Mouse (Mus musculus): ENCODE data around the gene Scnm1. TPM values are rescaled to one million over a fixed set of nuclear protein-coding genes. Genes with fewer than 3 reads are reported as not detected.
A peak's percentile ranks its signal among the peaks of the same experiment; 100 is the strongest.
"Not testable (repeated sequence)": the region's sequence is repeated elsewhere in the genome, so short reads cannot be mapped to it uniquely, and the experiment has no call there.

Scnm1 gene
- total RNA-seq, 2 experiments from 2014 or later: 45.8 to 66.0 TPM

DNA sequence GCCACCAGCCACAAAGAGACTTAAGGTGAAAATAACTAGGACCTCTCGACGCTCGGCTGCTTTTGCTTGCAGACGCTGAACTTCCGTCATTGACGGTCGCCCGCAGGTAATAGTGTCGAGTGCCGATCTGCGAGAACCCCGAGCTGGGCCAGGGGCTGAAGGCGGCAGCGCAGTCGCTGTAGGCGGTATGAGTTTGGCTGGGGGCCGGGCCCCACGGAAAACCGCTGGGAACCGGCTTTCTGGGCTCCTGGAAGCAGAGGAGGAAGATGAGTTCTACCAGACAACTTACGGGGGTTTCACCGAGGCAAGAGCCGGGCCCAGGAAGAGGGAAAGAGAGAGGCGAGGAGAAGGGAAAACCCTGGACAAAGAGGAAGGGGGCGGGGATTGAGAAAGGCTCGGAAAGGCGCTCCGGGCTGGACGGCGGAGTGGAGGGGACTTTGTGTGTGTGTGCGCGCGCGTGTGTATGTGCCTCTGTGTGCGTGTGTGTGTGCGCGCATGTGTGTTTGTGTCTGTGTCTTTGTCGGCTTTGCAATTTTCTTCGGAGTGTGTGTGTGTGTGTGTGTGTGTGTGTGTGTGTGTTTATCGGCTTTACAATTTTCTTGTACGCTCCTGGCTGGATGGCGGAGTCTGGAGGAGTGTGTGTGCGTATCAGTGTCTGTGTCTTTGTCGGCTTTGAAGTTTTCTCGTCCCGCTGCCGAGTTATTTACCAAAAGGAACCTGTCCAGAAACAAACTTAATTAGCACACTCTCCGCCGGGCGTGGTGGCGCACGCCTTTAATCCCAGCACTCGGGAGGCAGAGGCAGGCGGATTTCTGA is 22.7 kb downstream of the Scnm1 start, which contains the start of gene Vps72:
Gene Vps72 (plus strand): TSS at position 112 of the 816 bp plus-strand sequence.
- peak; percentile 84 for ATAC-seq (replicated peaks; ENCODE audit: poor library complexity)

DNA sequence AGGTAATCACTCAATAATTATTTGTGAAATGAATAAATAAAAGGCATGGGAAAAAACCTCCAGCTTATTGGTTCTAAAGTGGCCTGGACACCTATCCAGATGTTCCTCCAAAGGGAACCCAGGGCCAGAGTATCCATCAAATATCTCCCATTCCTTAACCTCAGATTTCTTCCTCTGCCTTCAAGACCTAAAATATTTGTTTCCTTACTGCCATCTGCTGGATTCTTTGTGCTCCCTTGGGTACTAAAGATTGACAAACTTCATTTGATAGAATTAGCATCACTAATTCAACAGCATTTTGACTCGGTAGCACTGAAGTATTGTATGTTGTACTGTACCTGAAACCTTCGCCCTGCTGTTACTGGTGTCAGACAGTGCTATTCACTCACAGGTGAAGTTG is 25.9 kb downstream of the Scnm1 start:
- ATAC-seq (replicated peaks; ENCODE audit: poor library complexity): no peak

DNA sequence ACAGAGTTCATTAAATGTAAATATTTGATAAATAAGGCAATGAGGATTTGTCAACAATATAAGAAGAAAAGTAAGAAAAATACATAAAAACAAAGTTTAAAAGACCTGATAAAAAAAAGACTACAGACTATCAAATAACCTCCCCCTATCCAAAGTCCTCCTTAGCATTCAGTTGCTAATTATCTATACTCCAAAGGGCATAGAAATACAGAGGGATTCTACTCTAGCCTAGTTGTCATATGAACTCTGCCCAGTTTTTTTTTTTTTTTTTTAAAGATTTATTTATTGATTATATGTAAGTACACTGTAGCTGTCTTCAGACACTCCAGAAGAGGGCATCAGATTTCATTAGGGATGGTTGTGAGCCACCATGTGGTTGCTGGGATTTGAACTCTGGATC is 26.5 kb downstream of the Scnm1 start:
- ATAC-seq (replicated peaks; ENCODE audit: poor library complexity): not testable (repeated sequence)

DNA sequence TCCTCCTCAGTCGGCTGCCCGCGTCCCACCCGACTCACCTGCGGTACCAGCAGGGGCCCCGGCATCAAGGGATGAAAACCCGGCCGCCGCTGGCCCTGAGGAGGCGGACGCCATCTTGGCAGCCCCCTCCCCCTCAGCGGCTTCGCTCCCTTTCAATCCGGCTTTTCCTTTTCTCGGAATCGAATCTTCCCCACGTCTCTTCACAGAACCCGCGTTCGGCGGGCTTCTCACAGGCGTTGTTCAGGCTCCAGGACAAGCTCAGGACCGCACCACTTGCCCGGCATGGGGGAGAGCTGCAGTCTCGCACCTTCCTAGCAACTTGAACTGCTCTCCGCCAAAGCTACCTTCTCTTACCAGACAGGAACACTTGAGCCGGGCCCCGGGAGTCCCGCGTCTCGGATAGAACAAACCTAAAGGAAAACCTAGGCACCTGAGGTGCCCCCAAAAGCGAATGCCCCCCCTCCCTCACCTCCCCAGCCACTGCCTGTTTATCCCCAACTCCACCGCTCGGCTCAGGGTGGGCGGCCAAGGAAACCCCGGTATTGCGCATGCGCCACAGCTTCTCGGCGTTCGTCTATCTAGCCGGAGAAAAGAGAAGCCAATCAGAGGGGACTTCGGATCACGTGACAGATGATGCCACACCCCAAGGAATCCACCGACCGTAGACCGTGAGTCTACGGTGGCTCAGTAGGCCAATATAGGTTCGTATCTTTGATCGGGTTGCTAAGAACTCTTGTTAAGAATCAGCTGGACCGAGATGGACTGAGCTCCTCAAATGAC is 27.3 kb downstream of the Scnm1 start, which contains the start of gene Pip5k1a:
Gene Pip5k1a (minus strand): TSS at position 593 of the 780 bp plus-strand sequence.
- ATAC-seq (replicated peaks; ENCODE audit: poor library complexity): peak; percentile 73

DNA sequence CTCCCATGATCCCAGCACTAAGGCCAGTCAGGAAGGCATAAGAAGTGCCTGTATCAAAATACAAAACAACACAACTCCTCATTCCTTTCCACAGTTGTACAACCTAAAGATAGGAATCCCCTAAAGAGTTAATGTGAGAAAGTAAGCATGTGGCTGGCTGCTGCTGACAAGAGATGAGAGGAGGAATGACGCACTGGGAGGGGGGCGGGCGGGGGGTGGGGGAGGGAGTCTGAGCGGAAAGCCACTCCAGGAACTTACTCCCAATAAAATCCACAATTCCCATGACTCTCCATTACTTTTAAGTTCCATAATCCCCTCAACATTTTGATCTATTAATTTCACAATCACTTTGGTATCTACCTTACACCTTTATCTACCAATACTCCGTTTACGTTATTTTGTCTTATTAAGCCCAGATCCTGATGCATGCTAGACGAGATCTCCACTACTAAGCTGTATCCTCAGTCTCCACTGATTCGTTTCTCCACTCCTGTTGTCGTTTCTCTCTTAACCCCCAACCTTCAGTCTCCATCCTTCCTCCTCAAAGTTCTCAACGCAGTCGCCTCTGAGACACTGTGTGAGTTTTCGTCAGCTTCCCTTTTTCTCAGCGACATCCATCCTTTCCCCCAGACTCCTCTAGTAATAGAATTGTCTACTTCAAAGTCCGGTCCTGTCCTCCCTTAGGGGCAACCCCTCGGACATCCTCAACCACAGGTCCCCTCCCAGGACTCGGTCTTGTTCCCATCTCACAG is 28.0 kb downstream of the Scnm1 start:
- peak; percentile 35; the same call in 1 of the 2 replicates for ATAC-seq (replicated peaks; ENCODE audit: poor library complexity)

DNA sequence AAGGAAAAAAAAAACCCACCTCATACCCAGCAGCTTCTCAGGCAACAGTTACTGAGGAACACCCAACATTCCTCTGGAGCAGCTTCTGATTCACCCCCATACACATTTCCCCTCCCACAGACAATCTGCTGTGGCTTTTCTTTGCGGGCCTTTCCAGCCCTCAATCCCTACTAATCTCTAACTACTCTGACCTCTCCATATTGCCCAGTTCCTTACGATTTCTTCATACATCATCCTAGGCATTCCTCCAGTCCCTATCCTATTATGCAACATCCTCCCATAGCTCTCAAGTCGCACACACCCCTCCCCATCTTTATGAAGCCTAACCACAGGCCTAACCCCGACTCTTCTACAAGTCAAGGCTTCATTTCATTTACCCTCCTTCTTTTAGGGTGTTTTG is 28.7 kb downstream of the Scnm1 start:
- no peak for ATAC-seq (replicated peaks; ENCODE audit: poor library complexity)

DNA sequence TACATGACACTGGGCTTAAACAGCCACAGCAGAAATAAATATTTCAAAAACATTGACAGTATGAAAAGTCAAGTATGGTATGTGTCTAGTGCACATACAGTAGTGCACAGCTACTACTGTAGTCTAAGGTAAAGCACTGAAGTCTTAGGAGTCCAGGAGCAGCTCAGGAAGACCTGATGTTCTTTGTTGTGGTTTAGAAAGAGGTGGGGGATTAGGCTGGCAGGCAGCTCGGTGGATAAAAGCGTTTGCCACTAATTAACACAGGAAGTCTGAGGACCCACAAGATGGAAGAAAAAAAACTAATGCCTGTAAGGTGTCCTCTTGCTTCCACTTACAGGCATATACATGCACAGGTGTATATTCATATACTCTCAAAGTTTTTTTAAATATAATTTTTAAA is 33.0 kb downstream of the Scnm1 start:
- ATAC-seq (replicated peaks; ENCODE audit: poor library complexity): no peak

DNA sequence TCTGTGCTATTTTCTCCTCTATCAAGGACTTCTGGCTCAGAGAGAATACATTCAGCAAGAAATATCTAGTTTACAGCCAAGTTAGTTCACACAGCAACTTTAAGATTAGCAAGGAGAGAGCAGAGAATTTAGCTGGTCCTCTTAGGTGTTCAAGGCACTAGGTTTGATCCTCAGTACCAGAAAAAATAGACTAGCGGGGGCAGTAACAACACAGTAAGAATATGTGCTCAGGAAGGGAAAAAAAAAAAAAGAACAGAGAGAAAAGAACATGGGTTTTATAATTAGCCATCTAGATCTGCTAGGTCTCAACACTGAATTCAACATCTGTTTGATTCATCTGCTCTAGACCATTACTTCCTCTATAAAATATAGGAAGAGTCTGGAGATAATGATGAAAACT is 45.7 kb downstream of the Scnm1 start:
- ATAC-seq (replicated peaks; ENCODE audit: poor library complexity): no peak

Other genes with a start within 250 kb of the Scnm1 start
- 341 and 364 TPM in 2 replicates for gene Psmb4, start 247.1 kb downstream of the Scnm1 start, total RNA-seq (2015)
- gene Psmb4, start 247.1 kb downstream of the Scnm1 start, total RNA-seq (2017): 196 and 240 TPM in 2 replicates
- 27.3 and 28.8 TPM in 2 replicates for gene Selenbp1, start 201.0 kb downstream of the Scnm1 start, total RNA-seq (2015)
- gene Selenbp1, start 201.0 kb downstream of the Scnm1 start, total RNA-seq (2017): 28.2 and 38.5 TPM in 2 replicates
- gene Rfx5, start 179.9 kb downstream of the Scnm1 start, total RNA-seq (2015): 18.0 and 20.3 TPM in 2 replicates
- gene Rfx5, start 179.9 kb downstream of the Scnm1 start, total RNA-seq (2017): 16.2 and 20.3 TPM in 2 replicates
- 21.2 and 23.5 TPM in 2 replicates for gene Pi4kb, start 159.3 kb downstream of the Scnm1 start, total RNA-seq (2015)
- 24.0 and 24.5 TPM in 2 replicates for gene Pi4kb, start 159.3 kb downstream of the Scnm1 start, total RNA-seq (2017)
- 15.8 and 21.5 TPM in 2 replicates for gene Zfp687, start 118.6 kb downstream of the Scnm1 start, total RNA-seq (2015)
- 19.6 and 21.3 TPM in 2 replicates for gene Zfp687, start 118.6 kb downstream of the Scnm1 start, total RNA-seq (2017)
- 91.5 and 116 TPM in 2 replicates for gene Psmd4, start 91.4 kb downstream of the Scnm1 start, total RNA-seq (2015)
- gene Psmd4, start 91.4 kb downstream of the Scnm1 start, total RNA-seq (2017): 233 and 245 TPM in 2 replicates
- gene Pip5k1a, start 27.1 kb downstream of the Scnm1 start, total RNA-seq (2015): 16.3 and 21.0 TPM in 2 replicates
- gene Pip5k1a, start 27.1 kb downstream of the Scnm1 start, total RNA-seq (2017): 15.5 and 21.8 TPM in 2 replicates
- gene Vps72, start 23.0 kb downstream of the Scnm1 start, total RNA-seq (2015): 40.4 and 47.6 TPM in 2 replicates
- gene Vps72, start 23.0 kb downstream of the Scnm1 start, total RNA-seq (2017): 97.9 and 124 TPM in 2 replicates
- 1.1 and 2.6 TPM in 2 replicates for gene Tmod4, start 9.5 kb downstream of the Scnm1 start, total RNA-seq (2015)
- gene Tmod4, start 9.5 kb downstream of the Scnm1 start, total RNA-seq (2017): 2.3 and 2.5 TPM in 2 replicates
- 3.1 and 3.6 TPM in 2 replicates for gene Lysmd1, start 77 bp upstream of the Scnm1 start, total RNA-seq (2015)
- gene Lysmd1, start 77 bp upstream of the Scnm1 start, total RNA-seq (2017): 3.8 and 4.3 TPM in 2 replicates
- gene Tnfaip8l2, start 8.3 kb upstream of the Scnm1 start, total RNA-seq (2015): 17.9 and 18.7 TPM in 2 replicates
- gene Tnfaip8l2, start 8.3 kb upstream of the Scnm1 start, total RNA-seq (2017): 17.8 and 25.1 TPM in 2 replicates
- gene Sema6c, start 26.4 kb upstream of the Scnm1 start, total RNA-seq (2015): 0.05 and 0.07 TPM in 2 replicates
- gene Sema6c, start 26.4 kb upstream of the Scnm1 start, total RNA-seq (2017): not detected in 2 replicates
- gene Gabpb2, start 83.9 kb upstream of the Scnm1 start, total RNA-seq (2015): 28.5 and 29.3 TPM in 2 replicates
- 43.1 and 57.7 TPM in 2 replicates for gene Gabpb2, start 83.9 kb upstream of the Scnm1 start, total RNA-seq (2017)
- 56.2 and 56.7 TPM in 2 replicates for gene Cdc42se1, start 94.7 kb upstream of the Scnm1 start, total RNA-seq (2015)
- gene Cdc42se1, start 94.7 kb upstream of the Scnm1 start, total RNA-seq (2017): 52.5 and 60.3 TPM in 2 replicates
- 4.6 and 5.8 TPM in 2 replicates for gene Mllt11, start 98.2 kb upstream of the Scnm1 start, total RNA-seq (2015)
- gene Mllt11, start 98.2 kb upstream of the Scnm1 start, total RNA-seq (2017): 4.9 and 5.5 TPM in 2 replicates
- 1.0 and 1.4 TPM in 2 replicates for gene Gm128, start 107.6 kb upstream of the Scnm1 start, total RNA-seq (2015)
- gene Gm128, start 107.6 kb upstream of the Scnm1 start, total RNA-seq (2017): 0.34 and 0.46 TPM in 2 replicates
- not detected in 2 replicates for gene Bnipl, start 117.2 kb upstream of the Scnm1 start, total RNA-seq (2015)
- not detected in 2 replicates for gene Bnipl, start 117.2 kb upstream of the Scnm1 start, total RNA-seq (2017)
- 30.9 and 33.2 TPM in 2 replicates for gene Mindy1, start 147.3 kb upstream of the Scnm1 start, total RNA-seq (2015)
- gene Mindy1, start 147.3 kb upstream of the Scnm1 start, total RNA-seq (2017): 22.7 and 23.6 TPM in 2 replicates
- gene Prune1, start 148.1 kb upstream of the Scnm1 start, total RNA-seq (2015): 14.8 and 15.2 TPM in 2 replicates
- gene Prune1, start 148.1 kb upstream of the Scnm1 start, total RNA-seq (2017): 7.8 and 11.8 TPM in 2 replicates
- gene Anxa9, start 173.2 kb upstream of the Scnm1 start, total RNA-seq (2015): 11.2 and 15.9 TPM in 2 replicates
- 5.5 and 7.0 TPM in 2 replicates for gene Anxa9, start 173.2 kb upstream of the Scnm1 start, total RNA-seq (2017)
- gene Cers2, start 180.8 kb upstream of the Scnm1 start, total RNA-seq (2015): 193 and 203 TPM in 2 replicates
- gene Cers2, start 180.8 kb upstream of the Scnm1 start, total RNA-seq (2017): 91.3 and 98.4 TPM in 2 replicates
- gene Setdb1, start 223.2 kb upstream of the Scnm1 start, total RNA-seq (2015): 37.0 and 37.8 TPM in 2 replicates
- gene Setdb1, start 223.2 kb upstream of the Scnm1 start, total RNA-seq (2017): 31.5 and 34.7 TPM in 2 replicates

All from megakaryocyte progenitor cell, adult 5-6 weeks (primary cell).